Mouse (Mus musculus) cerebellum, adult 2 months (tissue): ENCODE data around the gene Hdac11.

Experiments
- CTCF ChIP-seq: fragments of 200-500 bp; IDR thresholded peaks from 2 replicates; pipeline ENCODE4 v1.5.1; 2011; ENCODE audit warnings: low read depth, mild to moderate bottlenecking, control low read depth, low read length, moderate library complexity, borderline replicate concordance; ENCODE audit not compliant: insufficient read depth
- POLR2A ChIP-seq: fragments of 200-500 bp; IDR thresholded peaks from 2 replicates; pipeline ENCODE4 v1.6.1; 2011; ENCODE audit warnings: low read length, control low read depth, borderline replicate concordance; ENCODE audit not compliant: insufficient read depth

GRCm38 (mm10) chr6:91180767-91181171, 24.3 kb downstream of the Hdac11 start:
- TF ChIP-seq POLR2A (no peak), CTCF (no peak)
